Mouse (Mus musculus) testis, postnatal 14 days (tissue): ENCODE results near the gene Atxn2l.
"Not testable (repeated sequence)": the region's sequence is repeated elsewhere in the genome, so short reads cannot be mapped to it uniquely, and the experiment has no call there.

Experiments used
- DNase-seq: peaks from one replicate; pipeline ENCODE4 v3.0.0; 2021; ENCODE audit warnings: low spot score

The Atxn2l gene

DNA sequence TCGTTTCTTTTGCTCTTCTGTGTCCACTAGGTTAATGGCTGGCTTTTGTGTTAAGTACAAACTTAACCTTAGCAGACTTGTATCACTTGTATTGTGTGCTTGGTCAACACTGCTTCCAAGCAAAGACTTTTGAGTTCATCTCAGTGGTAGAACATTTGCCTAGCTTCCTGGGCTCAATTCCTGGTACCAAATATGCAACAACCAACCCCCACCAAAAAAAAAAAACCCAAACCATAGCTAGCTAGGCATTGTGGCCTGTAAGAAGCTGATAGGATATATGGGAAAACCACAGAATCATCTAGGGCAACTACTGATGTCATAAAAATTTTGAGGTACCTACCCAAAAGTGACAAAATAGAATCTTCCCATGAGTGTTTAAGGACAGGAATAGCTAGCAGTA is 12.2 kb downstream of the Atxn2l start:
- DNase-seq, result no peak

- DNase-seq, result not testable (repeated sequence)
These were observed 15.4 kb downstream of the Atxn2l start for GRCm38 (mm10) chr7:126487617-126488385.

DNA sequence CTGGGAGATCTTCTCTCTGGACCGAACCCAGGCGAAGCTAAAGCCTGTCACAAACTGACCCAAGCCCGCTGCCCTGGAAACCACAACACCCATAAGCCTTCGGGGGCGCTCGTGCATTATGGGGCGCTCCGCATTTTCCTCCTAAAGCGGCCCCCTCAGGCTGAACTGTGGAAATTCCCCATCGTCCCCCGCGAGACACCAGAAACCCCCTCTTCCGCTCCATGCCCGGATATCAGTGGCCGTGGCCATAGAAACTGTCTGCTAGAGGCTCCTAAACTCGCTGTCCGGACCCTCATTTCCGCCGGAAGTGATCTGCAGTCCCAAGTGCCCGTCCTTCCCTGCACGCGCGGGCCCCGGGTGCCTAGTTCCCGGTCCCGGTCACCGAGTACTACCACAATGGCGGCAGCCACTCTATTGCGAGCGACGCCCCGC is 16.2 kb downstream of the Atxn2l start, which contains the start of gene Tufm:
Gene Tufm, plus strand, starts transcription at position 310 of the 432 bp plus-strand sequence.
- DNase-seq, result peak; percentile 98

DNA sequence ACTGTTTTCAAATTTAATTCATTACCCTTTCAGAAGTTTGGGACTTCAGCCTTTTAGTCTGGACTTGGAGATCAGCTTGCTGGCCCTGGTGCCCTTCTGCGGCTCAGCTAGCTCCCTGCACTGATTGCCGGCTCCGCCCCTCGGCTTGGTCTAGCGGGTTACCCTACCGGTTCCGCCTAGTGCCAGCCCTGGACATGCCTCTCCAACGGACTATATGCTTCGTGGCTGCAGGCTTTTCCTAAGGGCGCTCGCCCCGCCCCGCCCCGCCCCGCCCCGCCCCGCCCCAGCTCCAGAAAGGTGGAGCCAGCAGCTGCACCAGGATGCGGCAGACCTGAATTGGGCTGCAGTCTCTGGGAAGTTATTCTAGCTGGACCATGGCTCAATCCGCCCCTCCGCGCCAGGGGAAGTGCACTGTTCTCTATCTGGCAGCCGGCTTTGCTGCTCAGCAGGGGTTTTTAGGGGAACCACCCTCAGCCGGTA is 20.8 kb downstream of the Atxn2l start:
- DNase-seq, result peak; percentile 88

DNA sequence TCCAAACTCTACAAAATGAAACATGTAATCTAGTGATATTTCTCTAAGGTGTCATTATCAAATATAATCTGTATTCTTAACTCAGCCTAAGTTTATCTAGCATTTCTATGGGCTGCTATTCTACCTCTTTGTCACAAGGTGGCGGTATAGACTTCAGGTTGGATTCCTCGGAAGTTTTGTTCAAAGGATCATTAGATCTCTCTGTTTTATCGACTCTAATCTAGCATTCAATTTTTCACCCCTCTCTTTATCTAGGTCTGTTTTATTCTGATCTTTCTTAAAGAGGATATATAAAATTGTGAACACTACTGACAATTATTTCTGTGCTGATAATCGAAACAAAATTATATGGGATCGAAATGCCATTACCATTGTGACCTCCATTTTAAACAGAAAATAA is 21.5 kb downstream of the Atxn2l start:
- no peak for DNase-seq

DNA sequence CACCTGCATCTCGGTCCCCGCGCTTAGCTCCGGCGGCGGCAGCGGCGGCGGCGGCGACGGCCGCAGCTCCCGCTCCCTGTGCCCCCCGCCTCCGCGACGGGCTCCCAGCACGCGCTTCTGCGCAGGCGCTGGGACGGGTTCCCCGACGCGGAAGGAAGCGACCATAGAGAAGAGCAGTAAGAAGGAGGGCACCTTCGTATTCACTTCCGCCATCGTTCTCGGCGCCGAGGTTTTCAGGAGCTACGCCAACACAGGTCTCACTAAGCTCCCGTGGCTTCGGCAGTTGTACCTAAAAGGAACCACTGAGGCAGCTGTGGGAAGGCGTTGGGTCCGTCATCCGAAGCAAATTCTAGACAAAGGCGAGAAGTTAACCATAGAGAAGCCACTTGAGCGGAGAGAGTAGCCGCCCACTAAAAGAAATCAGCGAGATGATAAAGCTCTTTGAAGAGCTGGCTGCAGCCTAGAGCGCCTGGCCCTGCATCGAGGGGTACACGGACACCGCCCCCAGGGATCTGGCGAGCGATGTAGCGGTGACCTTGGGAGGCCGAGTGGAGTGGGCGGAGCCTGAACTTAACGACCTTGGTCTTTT is 28.1 kb downstream of the Atxn2l start, which contains the start of gene Sh2b1:
Gene Sh2b1, minus strand, starts transcription at position 432 of the 589 bp plus-strand sequence.
- peak; percentile 91 for DNase-seq

GRCm38 (mm10) chr7:126474486-126474955 is 28.7 kb downstream of the Atxn2l start:
- DNase-seq, result no peak

- no peak for DNase-seq
These were observed 29.7 kb downstream of the Atxn2l start for GRCm38 (mm10) chr7:126473470-126474086.

DNA sequence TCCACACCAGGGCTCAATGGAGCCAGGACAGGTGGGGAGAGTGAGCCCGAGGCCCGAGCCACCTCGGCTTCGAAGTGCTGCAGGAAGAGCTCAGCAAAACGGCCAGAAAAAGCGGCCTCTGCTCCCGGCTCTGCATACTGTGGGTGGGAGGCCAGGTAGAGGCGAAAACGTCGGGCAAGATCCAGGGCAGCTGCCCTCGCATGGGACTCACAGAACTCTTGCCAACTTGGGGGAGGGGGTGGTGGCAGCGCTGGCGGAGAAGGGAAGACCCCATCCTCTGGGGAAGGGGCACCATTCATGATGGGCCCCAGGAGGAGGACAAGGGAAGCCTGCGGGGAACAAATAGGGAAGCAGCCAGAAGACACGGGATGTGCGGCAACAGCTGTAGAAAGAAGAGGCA is 30.5 kb downstream of the Atxn2l start:
- DNase-seq, result no peak

GRCm38 (mm10) chr7:126472306-126472705 is 30.9 kb downstream of the Atxn2l start:
- DNase-seq, result no peak

GRCm38 (mm10) chr7:126471853-126472252 is 31.4 kb downstream of the Atxn2l start:
- no peak for DNase-seq

GRCm38 (mm10) chr7:126471361-126471760 is 31.9 kb downstream of the Atxn2l start:
- DNase-seq, result no peak

DNA sequence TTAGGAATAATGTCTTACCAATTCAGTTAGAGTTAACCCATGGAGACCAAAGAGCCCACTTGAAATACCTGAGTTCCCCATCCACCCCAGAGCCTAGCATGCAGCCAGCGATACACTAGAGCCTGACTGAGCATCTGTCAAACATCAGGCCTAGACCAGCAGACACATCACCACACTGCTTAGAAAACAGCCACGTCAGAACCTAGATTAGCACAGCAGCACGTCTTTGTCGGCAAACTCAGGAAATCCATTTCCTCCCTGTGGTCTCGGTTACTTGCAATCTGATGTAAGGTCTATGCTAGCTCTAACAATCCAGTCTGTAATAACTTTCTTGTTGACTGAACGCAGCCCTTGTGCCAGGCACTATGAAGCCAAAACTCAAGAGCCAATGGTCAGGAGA is 33.2 kb downstream of the Atxn2l start:
- DNase-seq, result no peak

GRCm38 (mm10) chr7:126467834-126468627 is 35.2 kb downstream of the Atxn2l start:
- no peak for DNase-seq

- DNase-seq, result no peak
These were observed 36.0 kb downstream of the Atxn2l start for GRCm38 (mm10) chr7:126467271-126467670.

DNA sequence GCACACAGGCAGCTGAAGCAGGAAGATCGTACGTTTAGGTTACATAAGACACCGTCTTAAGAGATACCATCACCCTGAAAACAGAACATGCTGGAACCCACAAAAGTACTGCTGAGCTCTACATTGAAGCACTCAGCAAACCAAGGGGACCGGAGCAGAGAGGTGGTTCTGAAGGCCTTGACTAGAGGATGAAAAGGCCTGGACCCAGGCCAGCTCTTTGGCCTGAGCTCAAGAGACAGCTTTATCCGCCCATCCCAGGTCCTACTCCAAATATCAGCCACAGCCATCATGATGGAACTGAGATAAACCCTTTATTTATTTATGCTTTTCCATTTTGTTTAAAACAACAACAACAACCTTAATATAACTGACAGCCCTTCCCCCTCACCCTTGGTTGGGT is 36.5 kb downstream of the Atxn2l start:
- DNase-seq, result no peak

DNA sequence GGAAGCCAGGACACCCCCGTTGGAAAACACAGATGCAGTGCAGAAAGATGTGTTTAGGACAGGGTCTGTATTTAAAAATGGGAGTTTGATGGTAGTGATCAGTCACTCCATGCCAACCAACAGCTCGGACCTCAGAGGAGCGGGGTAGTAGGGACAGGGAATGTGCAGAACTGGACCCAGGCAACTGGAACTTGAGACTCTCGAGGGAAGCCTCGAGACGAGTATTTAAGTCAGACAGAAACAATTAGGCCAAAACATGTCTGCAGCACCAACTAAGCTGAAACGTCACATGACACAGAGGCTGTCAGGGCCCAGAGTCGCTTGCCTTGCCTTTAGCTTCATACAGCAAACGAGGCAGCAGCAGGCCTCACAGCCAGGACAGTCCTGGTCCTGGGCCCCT is 37.1 kb downstream of the Atxn2l start:
- no peak for DNase-seq

DNA sequence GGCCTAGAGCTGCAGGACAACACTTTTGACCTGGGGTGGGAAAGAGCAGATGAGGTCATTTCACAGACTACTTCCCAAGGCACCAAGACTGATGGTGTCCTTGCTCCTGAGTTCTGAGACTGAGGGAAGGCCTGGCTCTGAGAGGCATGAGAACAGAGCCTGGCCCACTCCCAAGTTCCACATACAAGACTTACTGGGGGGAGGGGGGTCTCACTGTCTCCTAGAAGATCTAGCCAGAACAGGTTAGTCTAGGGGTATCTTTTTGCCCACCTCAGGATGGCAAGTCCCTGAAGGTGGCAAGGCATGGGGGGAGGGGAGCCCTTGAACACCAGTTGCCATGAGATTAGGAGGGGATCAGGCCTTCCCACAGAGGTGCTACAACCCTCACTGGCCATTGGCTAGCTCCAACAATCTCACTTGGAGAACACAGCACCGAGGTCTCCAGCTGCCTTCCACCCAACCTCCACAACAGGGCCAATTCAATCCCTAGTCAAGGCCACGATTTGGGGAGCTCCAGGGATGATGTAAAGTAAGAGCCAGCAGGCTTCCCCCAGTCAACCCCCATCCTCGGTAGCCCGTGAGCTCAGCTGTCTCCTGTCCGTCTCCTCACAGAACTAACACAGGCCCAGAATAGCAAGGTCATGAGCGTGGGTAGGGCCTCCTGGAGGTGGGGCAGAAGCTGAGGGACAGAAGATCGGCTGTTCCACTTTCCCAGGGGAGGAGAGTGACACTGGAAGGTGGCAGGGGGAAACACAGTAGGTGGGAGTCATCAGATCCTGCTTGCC is 37.8 kb downstream of the Atxn2l start:
- no peak for DNase-seq

- DNase-seq, result peak; percentile 35
These were observed 38.4 kb downstream of the Atxn2l start for GRCm38 (mm10) chr7:126464836-126465235.

DNA sequence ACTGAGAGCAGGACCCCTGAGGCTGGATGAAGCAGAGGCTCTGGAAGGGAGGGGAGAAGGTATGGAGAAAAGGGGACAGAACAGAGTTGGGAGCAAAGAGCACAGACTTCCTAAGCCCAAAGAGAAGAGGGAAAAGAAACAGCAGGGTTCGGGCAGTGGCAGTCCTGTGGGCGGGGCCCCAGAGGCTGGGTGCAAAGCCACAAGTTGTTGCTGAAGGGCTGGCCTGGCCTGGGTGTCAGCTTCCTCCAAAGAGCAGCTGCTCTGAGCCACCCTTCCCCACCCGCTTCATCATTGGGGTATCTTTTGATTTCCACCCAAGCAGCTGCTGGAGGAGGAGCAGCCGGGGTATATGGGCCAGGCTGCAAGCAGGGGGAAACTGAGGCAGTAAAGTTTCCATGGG is 39.1 kb downstream of the Atxn2l start:
- no peak for DNase-seq

GRCm38 (mm10) chr7:126463547-126463946 is 39.7 kb downstream of the Atxn2l start:
- DNase-seq, result no peak
